Mouse (Mus musculus): ENCODE results near the gene Spata18. TPM values are rescaled to one million over a fixed set of nuclear protein-coding genes. Genes with fewer than 3 reads are reported as not detected.

Spata18 gene
- polyA plus RNA-seq, 1 experiment from 2014 or later, result 0.20 TPM

DNA sequence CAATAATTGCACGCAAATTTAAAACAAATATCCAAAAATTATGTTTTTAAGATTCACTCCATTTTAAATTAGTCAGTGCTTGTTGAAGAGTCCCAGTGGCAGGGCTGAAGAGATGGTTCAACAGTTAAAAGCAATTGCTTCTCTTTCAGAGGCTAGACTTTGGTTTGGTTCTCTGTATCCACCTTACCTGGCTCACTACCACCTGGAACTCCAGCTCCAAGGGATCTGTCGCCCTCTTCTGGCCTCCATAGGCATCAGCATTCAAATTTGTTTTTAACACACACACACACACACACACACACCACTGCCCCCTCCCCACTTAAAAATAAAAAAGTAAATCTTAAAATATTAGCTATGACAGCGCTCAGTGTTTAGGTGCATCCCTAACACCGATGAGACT lies 51.9 kb downstream of the Spata18 start:
- Histone ChIP-seq H3K4me2 (replicated peaks; ENCODE audit: low read depth, low read length) (no peak overlapping the region), H3K27me3 (ENCODE audit: insufficient read depth, low read length) (no peaks in the 10 kb centered on the region), H3K9me3 (ENCODE audit: low read length) (no peaks in the 10 kb centered on the region), H3K27ac (ENCODE audit: low read length) (no peak overlapping the region), H3K4me3 (ENCODE audit: low read length) (no peak overlapping the region), H3K4me1 (ENCODE audit: insufficient read depth, low read length) (peaks cover 12% of the 10 kb centered on the region), H3K9ac (replicated peaks; ENCODE audit: low read length) (no peak overlapping the region), H3K36me3 (ENCODE audit: insufficient read depth, low read length) (no peaks in the 10 kb centered on the region)
- 89% methylated on average over 4 of the region's 4 CpGs for WGBS
- ATAC-seq (ENCODE audit: low FRiP score, low TSS enrichment), result no peak

DNA sequence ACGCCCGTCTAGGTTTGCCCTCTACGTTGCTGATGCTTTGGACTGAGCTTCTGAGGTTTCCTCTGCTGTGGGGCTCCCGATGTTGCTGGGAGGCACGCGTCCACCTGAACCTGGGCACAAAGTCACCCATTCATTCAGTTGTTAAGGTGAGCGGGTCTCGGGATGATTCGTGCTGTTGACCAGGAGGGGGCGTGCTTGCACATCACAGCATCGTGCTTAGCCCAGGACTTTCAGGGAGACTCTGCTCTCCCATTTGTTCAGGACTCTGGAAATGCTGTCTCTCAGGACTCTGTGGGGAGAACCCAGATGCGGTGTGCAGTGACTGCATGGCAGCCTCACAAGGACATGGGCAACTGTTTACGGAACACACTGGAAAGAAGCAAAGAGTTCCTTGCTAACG lies 53.1 kb downstream of the Spata18 start:
- Histone ChIP-seq H3K9ac (replicated peaks; ENCODE audit: low read length) (no peak overlapping the region), H3K36me3 (ENCODE audit: insufficient read depth, low read length) (no peaks in the 10 kb centered on the region), H3K27ac (ENCODE audit: low read length) (no peak overlapping the region), H3K4me2 (replicated peaks; ENCODE audit: low read depth, low read length) (0 out of 2 replicates have a peak overlapping the region, but pooled peaks have one; percentile 7), H3K9me3 (ENCODE audit: low read length) (no peaks in the 10 kb centered on the region), H3K4me1 (ENCODE audit: insufficient read depth, low read length) (peaks cover 12% of the 10 kb centered on the region), H3K4me3 (ENCODE audit: low read length) (no peak overlapping the region), H3K27me3 (ENCODE audit: insufficient read depth, low read length) (no peaks in the 10 kb centered on the region)
- 43% methylated on average over 14 of the region's 14 CpGs for WGBS
- ATAC-seq (ENCODE audit: low FRiP score, low TSS enrichment), result no peak

DNA sequence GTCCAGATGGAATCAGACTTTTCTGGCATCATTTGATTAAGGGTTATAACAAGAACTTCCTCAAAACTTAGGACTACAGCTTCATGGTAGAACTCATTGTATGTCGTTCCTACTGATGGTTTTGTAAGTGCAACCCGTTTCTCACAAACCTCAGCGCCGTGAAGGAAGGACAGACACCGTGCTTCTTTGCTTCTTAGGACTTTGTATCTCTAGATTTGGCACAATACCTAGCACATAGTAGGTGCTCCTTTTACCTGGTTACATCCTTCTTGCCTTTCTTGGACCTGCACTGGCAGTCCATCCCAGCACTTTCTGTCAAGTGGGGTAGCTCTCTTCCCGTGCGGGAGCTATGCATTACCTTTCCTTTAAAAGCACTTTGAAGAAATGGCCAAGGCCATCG lies 53.6 kb downstream of the Spata18 start:
- no peak for ATAC-seq (ENCODE audit: low FRiP score, low TSS enrichment)
- no peak overlapping the region for H3K9ac ChIP-seq (replicated peaks; ENCODE audit: low read length)
- no peak overlapping the region for H3K27ac ChIP-seq (ENCODE audit: low read length)
- H3K4me1 ChIP-seq (ENCODE audit: insufficient read depth, low read length), result peaks cover 12% of the 10 kb centered on the region
- no peaks in the 10 kb centered on the region for H3K9me3 ChIP-seq (ENCODE audit: low read length)
- no peaks in the 10 kb centered on the region for H3K36me3 ChIP-seq (ENCODE audit: insufficient read depth, low read length)
- no peak overlapping the region for H3K4me2 ChIP-seq (replicated peaks; ENCODE audit: low read depth, low read length)
- no peaks in the 10 kb centered on the region for H3K27me3 ChIP-seq (ENCODE audit: insufficient read depth, low read length)
- 72% methylated on average over 8 of the region's 8 CpGs for WGBS
- H3K4me3 ChIP-seq (ENCODE audit: low read length), result no peak overlapping the region

DNA sequence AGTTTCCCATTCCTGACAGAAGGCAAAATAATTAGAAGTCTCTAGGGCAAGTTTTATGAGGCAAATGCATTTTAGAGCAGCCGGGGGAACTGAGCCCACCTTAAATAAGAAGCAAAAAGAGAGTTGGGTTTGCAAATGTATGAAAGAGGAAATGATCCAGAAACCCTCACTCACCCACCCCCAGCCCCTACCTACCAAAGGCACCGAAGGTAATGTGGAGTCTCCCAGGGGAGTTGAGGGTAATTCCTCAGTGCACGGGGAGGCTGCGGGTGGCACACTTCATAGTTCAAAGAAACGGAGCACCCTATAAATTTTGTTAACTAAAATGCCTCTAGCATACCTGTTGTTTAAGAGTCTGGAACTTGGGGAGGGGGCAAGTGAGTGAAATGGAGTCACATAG lies 54.1 kb downstream of the Spata18 start:
- H3K4me1 ChIP-seq (ENCODE audit: insufficient read depth, low read length), result peaks cover 12% of the 10 kb centered on the region
- H3K27ac ChIP-seq (ENCODE audit: low read length), result no peak overlapping the region
- ATAC-seq (ENCODE audit: low FRiP score, low TSS enrichment), result no peak
- no peaks in the 10 kb centered on the region for H3K36me3 ChIP-seq (ENCODE audit: insufficient read depth, low read length)
- no peak overlapping the region for H3K9ac ChIP-seq (replicated peaks; ENCODE audit: low read length)
- whole genome bisulfite sequencing, result 33% methylated on average over 5 of the region's 5 CpGs
- H3K9me3 ChIP-seq (ENCODE audit: low read length), result no peaks in the 10 kb centered on the region
- no peaks in the 10 kb centered on the region for H3K27me3 ChIP-seq (ENCODE audit: insufficient read depth, low read length)
- no peak overlapping the region for H3K4me2 ChIP-seq (replicated peaks; ENCODE audit: low read depth, low read length)
- no peak overlapping the region for H3K4me3 ChIP-seq (ENCODE audit: low read length)

DNA sequence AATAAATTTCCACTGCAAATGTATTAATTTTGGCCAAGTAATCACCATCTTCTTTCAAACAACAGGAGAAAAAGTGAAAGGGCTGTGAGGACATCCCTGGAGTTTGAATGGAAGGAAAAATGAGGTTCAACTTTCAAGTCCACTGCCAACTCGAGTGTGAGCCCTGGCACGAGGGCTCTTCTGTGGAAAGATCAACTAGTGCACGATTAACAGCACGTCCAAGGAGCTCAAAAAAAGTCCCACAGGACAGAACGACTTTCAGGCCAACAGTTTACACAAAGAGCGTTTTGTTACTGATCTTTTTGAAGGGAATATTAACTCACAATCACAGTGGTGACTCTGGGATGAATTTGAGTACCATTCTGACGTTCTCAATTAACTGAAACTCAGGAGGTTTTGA lies 61.7 kb downstream of the Spata18 start:
- WGBS, result 71% methylated on average over 7 of the region's 7 CpGs
- H3K9me3 ChIP-seq (ENCODE audit: low read length), result no peaks in the 10 kb centered on the region
- no peak overlapping the region for H3K27ac ChIP-seq (ENCODE audit: low read length)
- H3K4me2 ChIP-seq (replicated peaks; ENCODE audit: low read depth, low read length), result no peak overlapping the region
- H3K27me3 ChIP-seq (ENCODE audit: insufficient read depth, low read length), result no peaks in the 10 kb centered on the region
- no peak overlapping the region for H3K4me3 ChIP-seq (ENCODE audit: low read length)
- no peak for ATAC-seq (ENCODE audit: low FRiP score, low TSS enrichment)
- no peak overlapping the region for H3K9ac ChIP-seq (replicated peaks; ENCODE audit: low read length)
- no peaks in the 10 kb centered on the region for H3K4me1 ChIP-seq (ENCODE audit: insufficient read depth, low read length)
- H3K36me3 ChIP-seq (ENCODE audit: insufficient read depth, low read length), result no peaks in the 10 kb centered on the region

DNA sequence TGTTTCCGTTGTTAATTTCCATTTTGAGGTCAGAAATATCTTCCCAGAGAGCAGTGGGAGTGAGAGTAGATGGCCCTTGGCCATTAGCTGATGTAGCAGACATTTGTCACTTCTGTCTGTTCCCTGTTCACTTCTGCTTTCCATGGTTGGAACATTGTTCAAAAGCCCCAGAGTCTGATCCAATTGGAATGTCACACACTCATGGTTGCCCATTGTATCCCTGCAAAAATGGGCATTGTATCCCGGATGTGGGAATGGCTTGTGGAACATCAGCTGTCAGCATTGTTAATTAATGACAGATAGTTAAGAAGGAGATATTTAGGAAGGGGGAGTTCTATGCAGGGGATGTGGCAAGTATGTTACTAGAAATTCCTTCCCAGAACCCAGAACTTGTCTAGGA lies 65.8 kb downstream of the Spata18 start:
- Histone ChIP-seq H3K27ac (ENCODE audit: low read length) (no peak overlapping the region), H3K9ac (replicated peaks; ENCODE audit: low read length) (no peak overlapping the region), H3K4me3 (ENCODE audit: low read length) (no peak overlapping the region), H3K4me1 (ENCODE audit: insufficient read depth, low read length) (no peaks in the 10 kb centered on the region), H3K27me3 (ENCODE audit: insufficient read depth, low read length) (no peaks in the 10 kb centered on the region), H3K36me3 (ENCODE audit: insufficient read depth, low read length) (no peaks in the 10 kb centered on the region), H3K9me3 (ENCODE audit: low read length) (no peaks in the 10 kb centered on the region), H3K4me2 (replicated peaks; ENCODE audit: low read depth, low read length) (no peak overlapping the region)
- 60% methylated on average over 2 of the region's 2 CpGs for WGBS
- ATAC-seq (ENCODE audit: low FRiP score, low TSS enrichment), result no peak

DNA sequence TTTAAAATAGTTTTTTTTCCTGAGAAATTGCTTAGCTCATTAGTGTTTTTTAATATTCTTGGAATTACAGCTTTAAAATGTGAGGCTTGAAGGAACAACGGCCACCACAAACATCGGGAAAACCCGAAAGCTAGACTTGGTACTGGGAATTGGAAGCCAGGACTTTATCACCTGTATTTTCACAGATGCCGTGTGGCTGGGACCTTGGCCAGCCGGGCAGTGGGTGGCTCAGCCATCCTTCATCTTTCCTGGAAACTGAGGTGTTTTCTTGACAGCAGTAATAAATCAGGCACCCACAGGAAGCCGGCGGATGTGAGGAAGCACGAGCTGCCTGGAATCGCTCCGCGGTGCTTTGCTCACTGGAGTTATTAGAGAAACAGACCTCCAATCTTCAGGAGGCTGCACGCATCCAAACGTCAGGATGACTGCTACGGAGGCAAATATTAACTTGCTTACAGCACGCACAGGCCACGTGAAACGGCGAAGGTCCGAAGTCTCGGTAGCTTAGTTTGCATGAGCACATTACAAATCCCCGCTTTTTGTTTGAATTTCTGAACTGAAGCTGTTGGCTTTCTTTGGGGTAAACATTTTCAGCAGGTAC lies 70.6 kb downstream of the Spata18 start:
- Histone ChIP-seq H3K9ac (replicated peaks; ENCODE audit: low read length) (no peak overlapping the region), H3K4me3 (ENCODE audit: low read length) (no peak overlapping the region), H3K27ac (ENCODE audit: low read length) (no peak overlapping the region), H3K27me3 (ENCODE audit: insufficient read depth, low read length) (no peaks in the 10 kb centered on the region), H3K9me3 (ENCODE audit: low read length) (no peaks in the 10 kb centered on the region), H3K4me1 (ENCODE audit: insufficient read depth, low read length) (no peaks in the 10 kb centered on the region), H3K36me3 (ENCODE audit: insufficient read depth, low read length) (no peaks in the 10 kb centered on the region), H3K4me2 (replicated peaks; ENCODE audit: low read depth, low read length) (no peak overlapping the region)
- WGBS, result 45% methylated on average over 21 of the region's 21 CpGs
- ATAC-seq (ENCODE audit: low FRiP score, low TSS enrichment), result no peak

DNA sequence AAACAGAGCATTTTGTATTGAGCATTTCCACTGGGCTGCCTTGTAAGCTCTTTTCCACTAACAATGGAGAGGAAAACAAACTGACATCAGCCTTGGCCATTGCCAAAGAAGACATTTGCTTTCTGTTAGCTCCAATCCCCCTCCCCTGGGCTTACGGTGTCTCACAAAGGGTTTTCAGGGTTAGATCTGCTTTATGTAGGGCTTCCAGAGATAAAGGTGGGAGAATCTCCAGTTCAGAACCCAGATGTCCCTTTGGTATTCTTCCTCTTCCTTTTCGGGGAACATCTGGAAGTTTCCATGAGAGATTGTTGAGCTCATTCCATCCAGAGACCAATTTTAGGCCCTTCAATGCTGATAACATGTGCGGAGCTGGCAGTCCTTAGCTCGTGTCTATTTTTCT lies 74.8 kb downstream of the Spata18 start:
- ATAC-seq (ENCODE audit: low FRiP score, low TSS enrichment), result no peak
- WGBS, result 87% methylated on average over 4 of the region's 4 CpGs
- Histone ChIP-seq H3K27me3 (ENCODE audit: insufficient read depth, low read length) (no peaks in the 10 kb centered on the region), H3K27ac (ENCODE audit: low read length) (no peak overlapping the region), H3K36me3 (ENCODE audit: insufficient read depth, low read length) (no peaks in the 10 kb centered on the region), H3K4me1 (ENCODE audit: insufficient read depth, low read length) (0 out of 2 replicates have a peak, but pooled peaks cover 2% of the 10 kb centered on the region), H3K4me3 (ENCODE audit: low read length) (no peak overlapping the region), H3K4me2 (replicated peaks; ENCODE audit: low read depth, low read length) (no peak overlapping the region), H3K9ac (replicated peaks; ENCODE audit: low read length) (no peak overlapping the region), H3K9me3 (ENCODE audit: low read length) (no peaks in the 10 kb centered on the region)

DNA sequence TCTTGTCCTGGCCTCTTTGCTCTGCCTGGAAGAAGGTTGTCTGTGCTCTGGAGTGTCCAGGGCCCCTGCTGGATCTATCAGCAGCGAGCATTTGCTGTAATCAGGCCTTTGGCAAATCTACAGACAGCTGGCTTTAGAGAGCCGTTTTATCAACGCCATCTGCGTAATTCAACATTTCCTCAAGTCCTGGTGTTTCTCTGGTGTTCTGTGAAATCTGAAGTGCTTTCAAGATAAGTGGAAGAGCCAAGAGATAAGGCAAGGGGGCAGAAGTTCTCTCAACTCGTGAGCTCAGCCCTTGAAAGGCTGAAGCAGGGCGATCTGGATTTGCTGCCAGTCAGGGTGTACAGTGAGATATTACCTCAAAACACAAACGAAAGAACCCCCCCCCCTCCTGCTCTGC lies 77.5 kb downstream of the Spata18 start:
- WGBS, result 81% methylated on average over 7 of the region's 7 CpGs
- H3K4me1 ChIP-seq (ENCODE audit: insufficient read depth, low read length), result 0 out of 2 replicates have a peak, but pooled peaks cover 13% of the 10 kb centered on the region
- H3K9me3 ChIP-seq (ENCODE audit: low read length), result no peaks in the 10 kb centered on the region
- no peak overlapping the region for H3K27ac ChIP-seq (ENCODE audit: low read length)
- H3K36me3 ChIP-seq (ENCODE audit: insufficient read depth, low read length), result no peaks in the 10 kb centered on the region
- ATAC-seq (ENCODE audit: low FRiP score, low TSS enrichment), result no peak
- no peak overlapping the region for H3K4me2 ChIP-seq (replicated peaks; ENCODE audit: low read depth, low read length)
- no peaks in the 10 kb centered on the region for H3K27me3 ChIP-seq (ENCODE audit: insufficient read depth, low read length)
- H3K9ac ChIP-seq (replicated peaks; ENCODE audit: low read length), result no peak overlapping the region
- no peak overlapping the region for H3K4me3 ChIP-seq (ENCODE audit: low read length)

All from kidney, embryonic 16.5 days (tissue).